Mouse (Mus musculus) left cerebral cortex, postnatal 10 days (tissue): ENCODE measurements around the gene Ppp1r12a. TPM values are rescaled to one million over a fixed set of nuclear protein-coding genes. Genes with fewer than 3 reads are reported as not detected.

Experiments used
- DNase-seq, 2 experiments: peaks; one replicate each; pipeline ENCODE4 v3.0.0; 2021 to 2022; ENCODE audit warnings: low spot score in 2 of 2, mixed read lengths in 1 of 2; ENCODE audit errors: extremely low spot score in 1 of 2
- intact Hi-C: fragments of 180-260 bp; cut with DNase I; formaldehyde crosslinking; loops from one replicate; pipeline ENCODE4 v1.15.1; 2025
- total RNA-seq, 2 experiments: library from RNA; stranded (reverse); gene quantifications; 2 replicates each; pipeline ENCODE4 v1.2.3; 2021

Ppp1r12a gene
- total RNA-seq, 2 experiments from 2014 or later, result 103 to 109 TPM

DNA sequence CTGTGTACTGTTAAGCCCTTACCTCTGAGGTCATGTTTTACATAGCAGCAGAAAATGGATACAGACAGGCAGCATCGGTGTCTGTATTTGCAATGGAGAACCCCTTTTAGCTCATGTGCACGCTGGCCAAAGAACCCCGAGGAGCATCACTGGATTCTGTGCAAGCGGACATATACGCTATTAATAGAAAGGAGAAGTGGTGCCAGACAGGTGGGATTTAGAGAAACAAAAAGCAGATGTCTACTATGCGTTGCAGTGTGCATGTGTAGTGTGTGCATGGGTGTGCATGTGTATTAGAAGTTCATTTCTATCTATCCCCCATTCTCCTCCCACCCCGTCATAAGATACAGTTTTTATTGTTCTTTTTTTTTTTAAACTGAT, 6.3 kb upstream of the Ppp1r12a start:
- DNase-seq, result no peak
- intact Hi-C loops, result no loop called here

DNA sequence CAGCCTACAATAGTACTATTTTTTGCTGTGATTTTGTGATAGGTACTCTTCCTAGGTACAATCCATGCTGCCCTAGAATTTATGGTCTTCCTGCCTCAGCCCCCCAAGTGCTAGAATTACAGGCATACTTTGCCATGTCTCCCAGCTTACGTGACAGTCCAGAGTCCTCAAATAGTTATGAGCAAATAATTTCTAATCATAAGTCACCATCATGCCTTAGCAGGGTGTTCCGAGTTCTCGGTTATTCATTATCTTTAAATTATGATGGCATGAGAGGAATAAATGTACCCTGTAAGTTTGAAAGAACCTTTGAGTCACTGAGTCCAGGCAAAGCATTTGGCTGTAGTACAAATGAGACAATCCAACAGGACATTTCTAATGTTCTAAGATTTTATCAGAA, 5.9 kb upstream of the Ppp1r12a start:
- DNase-seq, result no peak
- intact Hi-C loops, result no loop called here

DNA sequence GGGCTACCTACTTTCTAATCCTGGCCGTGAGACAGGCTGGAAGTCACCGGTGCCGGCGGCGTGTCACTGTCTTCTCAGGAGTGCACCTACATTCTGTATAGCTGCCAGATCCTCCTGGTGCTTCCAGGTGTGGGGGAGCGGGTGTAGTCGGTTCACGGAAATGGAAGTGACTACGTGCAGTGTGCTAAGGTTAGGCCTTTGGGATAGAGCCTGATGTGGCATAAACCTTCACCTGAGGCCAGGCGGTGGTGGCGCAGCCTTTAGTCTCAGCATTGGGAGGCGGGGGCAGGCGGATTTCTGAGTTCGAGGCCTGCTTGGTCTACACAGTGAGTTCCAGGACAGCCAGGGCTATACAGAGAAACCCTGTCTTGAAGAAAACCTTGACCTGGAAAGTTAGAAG, 3.0 kb upstream of the Ppp1r12a start:
- intact Hi-C loops, result no loop called here

DNA sequence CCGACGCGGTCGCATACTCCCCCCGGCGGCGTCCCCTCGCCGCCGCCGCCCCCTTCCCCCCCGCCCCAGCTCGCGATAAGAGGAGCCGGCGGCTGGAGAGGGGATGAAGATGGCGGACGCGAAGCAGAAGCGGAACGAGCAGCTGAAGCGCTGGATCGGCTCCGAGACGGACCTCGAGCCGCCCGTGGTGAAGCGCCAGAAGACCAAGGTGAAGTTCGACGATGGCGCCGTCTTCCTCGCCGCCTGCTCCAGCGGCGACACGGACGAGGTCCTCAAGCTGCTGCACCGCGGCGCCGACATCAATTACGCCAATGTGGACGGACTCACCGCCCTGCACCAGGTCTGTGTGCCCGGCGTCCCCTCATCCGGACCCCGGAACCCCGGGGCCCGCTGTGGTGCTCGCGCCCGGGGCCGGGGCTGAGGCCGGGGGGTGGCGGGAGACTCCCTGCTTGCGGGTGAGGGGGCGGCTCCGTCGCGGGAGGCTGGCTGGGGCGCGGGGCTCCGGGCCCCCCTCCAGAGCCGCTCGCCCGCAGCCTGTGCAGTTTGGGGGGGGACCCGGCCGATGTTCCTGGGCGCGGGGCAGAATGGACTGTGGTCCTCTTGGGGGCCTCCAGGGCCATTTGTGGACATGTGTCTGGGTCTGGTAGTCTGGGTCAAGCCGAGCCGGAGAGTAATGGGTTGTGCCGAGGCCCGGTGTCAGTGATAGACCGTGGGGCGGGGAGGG, 466 bp downstream of the Ppp1r12a start:
- DNase-seq, result peak; percentile 44 to 70
- intact Hi-C loops, result loop anchor here (2.0 to 10.0 kb wide), 3 partner anchors 72 to 230 kb away; no protein-coding TSS in a partner anchor

More for the DNA sequence above, 3.0 kb upstream of the Ppp1r12a start:
- DNase-seq, result no peak

DNA sequence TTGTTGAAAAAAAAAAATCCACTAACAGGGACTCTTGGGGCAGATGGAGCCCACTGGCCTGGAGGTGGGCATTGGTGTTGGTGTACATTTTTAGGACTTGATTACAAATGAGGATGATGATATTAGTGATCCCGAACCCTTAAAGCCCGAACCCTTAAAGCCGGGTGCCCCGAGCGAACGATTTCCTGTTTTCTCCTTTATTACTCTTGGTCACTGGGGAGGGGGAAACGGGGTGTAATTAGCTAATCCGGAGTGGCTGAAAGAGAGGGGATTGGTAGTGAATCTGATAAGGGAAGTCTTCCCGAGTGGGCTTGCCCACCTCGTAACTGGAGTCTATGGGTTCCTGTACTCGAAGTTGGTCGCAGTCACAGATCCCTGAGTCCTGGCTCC, 1.0 kb downstream of the Ppp1r12a start:
- intact Hi-C loops, result loop anchor here (2.0 to 10.0 kb wide), 3 partner anchors 72 to 231 kb away; no protein-coding TSS in a partner anchor
- peak in 1 of 2 experiments; percentile 29 for DNase-seq

DNA sequence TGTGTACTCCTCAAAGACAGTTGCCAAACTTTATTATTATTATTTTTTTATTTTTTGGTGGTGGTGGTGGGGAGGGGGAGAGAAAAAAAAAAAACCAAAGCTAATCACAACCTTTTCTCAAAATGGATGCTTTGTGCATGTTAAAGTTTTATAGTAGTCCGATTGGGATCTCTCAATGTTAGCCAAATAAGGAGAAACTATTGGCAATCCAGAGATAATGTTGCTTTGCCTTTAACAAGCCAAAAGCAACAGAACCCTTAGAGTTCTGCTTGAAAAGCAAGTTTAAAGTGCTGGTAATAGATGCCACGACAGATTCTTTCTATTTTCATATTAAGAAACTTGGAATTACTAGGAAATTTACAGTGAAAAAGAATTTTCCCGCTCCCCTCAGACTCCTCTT, 1.5 kb downstream of the Ppp1r12a start:
- DNase-seq, result no peak
- intact Hi-C loops, result loop anchor here (2.0 to 10.0 kb wide), 3 partner anchors 71 to 231 kb away; no protein-coding TSS in a partner anchor

DNA sequence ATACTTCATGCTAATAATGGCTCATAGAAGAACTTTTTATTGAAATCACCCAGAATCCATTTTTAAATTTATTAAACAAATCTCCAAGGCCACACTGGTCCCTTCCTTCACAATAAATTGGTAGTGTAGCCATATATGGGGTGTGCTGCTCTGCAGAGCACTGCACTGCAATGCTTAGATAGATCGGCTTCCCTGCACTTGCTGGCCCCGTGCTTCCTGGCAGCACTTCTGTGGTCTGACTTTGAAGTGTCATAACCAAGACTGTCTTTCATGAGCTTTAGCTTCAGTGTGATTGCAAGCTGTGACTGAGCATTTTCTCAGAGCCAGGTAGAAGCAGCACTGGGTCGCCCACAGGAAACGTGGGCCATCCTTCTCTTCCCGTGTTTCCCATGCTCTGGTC, 5.8 kb downstream of the Ppp1r12a start:
- intact Hi-C loops, result loop anchor here (10.0 kb wide), 1 partner anchor 67 kb away; no protein-coding TSS in a partner anchor
- no peak for DNase-seq

DNA sequence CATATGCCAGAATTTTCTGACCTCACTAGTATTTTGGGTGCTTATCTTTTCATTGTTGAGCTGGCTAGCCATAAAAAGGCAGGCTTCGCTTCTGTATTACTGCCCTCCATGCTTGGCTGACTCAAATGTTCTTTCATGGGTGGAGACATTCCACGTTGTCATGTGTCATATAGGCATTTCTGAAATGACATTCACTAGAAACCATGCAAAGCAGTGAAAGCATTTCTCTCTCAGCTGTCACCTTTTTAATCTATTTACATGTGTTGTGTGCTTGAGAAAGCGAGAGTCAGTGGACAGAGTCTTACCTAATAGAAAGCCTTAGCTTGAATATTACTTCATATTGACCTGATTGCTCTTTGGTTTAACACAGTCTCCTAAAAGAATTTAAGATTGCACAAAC, 8.8 kb downstream of the Ppp1r12a start:
- no peak for DNase-seq
- intact Hi-C loops, result no loop called here

DNA sequence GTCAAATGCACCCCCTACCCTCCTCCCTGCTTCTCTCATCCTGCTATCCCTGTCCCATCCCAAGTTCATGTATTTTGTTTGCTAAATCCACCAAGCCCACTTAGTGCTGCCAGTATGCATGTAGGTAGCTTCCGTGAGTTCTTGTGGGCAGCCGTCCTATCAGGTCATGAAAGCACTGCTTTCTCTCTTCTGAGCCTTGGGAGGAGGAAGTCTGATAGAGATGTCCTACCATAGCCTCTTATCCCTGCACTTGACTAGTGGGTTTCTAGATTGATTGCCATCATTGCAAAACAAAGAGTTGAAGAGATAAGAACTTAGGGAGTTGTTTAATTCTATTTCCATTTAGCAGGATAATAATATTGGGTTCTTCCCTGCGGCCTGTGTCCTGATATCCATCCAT, 9.6 kb downstream of the Ppp1r12a start:
- intact Hi-C loops, result no loop called here
- DNase-seq, result no peak

DNA sequence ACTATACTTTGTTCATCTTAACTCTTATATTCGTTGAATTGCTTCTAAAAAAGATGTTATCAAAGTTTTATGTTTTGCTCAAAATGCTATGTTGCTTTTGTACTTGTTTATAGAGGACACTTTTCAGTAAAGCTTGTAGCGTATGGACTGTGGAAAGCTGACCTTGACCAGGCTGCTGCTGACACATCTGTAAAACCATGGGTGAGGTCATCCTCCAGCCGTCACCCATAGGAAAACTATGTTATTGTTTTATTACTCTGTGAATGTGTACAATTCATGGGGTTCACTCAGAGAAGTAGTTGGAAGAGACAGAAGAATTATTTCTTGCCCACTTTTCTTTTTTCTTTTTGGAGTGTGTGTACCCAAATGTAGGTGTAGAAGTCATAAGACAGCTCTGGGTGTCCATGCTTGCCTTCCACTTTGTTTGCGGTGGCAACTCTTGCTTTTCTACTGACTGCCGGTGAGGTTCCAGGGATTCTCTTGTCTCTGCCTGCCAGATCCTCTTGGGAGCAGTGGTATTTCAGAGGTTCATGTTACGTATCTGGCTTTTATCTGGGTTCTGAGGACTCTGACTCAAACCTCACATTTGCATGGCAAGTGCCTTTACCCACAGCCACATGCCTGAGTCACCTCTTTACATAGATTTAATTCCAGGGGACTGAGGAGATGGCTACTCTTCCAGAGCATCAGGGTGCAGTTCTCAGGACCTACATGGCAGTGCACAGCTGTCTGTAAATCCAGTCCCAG, 11.0 kb downstream of the Ppp1r12a start:
- intact Hi-C loops, result no loop called here
- no peak for DNase-seq

DNA sequence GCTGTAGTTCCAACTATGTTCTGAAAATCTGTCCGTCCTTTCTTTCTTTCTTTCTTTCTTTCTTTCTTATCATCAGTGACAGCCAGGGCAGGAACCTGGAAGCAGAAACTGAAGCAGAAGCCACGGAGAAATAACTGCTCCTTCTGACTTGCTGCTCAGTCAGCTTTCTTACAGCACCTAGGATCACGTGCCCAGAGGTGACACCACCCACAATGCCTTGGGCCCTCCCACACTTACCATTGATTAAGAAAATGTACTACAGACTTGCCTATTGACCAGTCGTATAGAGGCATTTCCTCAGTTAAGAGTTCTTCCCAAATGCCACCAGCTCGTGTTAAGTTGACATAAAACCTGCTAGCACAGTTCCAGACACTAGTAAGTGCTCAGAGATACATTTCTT, 12.1 kb downstream of the Ppp1r12a start:
- intact Hi-C loops, result no loop called here
- DNase-seq, result no peak

DNA sequence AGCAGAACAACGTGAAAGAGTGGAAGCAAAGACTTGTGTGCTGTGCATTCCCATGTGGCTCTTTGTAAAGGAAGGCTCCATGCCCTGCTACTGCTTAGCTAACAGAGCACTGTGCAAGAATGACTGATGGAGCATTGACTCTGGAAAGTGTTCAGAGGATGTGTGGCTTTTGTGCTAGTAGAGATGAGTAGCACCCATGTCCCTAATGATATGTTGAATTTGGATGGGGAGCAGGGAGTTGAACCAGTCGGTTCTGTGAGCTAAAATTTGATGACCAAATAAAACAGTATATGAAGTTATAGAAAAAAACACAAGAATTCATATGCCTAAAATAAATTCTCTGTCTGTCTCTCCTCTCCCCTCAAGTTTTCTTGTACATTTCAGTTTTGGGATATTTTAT, 13.9 kb downstream of the Ppp1r12a start:
- intact Hi-C loops, result no loop called here
- DNase-seq, result no peak

DNA sequence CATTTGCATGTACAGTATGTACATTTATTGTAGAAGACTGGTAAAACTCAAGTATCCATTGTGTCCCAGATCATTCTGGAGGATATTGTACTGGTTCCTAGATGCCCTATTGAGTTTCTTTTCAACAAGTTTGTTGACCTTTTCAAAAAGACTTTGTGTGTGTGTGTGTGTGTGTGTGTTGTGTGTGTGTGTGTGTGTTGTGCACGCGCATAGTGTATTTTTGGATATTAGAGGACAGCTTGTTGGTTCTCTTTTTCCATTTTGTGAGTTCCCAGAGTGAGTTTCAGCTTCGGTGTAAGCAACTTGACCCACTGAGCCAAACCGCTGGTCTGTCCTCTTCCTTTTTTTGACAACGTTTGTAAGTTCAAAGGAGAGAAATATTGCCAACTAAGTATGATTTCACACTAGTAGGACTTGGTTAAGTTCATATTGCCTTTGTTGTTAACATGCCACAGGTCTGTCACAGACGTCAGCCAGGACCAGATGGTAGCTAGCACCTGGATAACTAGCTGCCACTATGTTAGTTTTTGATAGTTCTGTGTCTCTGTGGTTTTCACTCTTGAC, 16.4 kb downstream of the Ppp1r12a start:
- no peak for DNase-seq
- intact Hi-C loops, result no loop called here

DNA sequence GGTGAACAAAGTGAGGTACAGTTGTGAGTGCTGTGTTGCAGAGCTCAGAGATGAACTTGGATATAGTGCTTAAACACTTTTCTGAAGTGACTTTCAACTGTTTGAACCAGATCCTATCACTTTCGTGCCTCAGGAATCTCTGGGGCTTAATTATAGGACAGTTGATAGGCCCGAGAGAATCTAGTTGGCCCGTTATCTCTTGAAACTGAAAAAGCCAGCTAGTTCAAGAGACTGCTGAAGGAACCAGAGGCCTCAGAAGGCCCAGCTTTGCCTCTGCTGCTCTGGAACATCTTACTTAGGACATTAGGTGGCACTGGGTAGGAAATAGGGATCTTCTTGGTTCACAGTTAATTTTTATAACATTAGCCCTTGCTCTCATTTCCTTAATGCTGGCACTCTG, 17.4 kb downstream of the Ppp1r12a start:
- intact Hi-C loops, result no loop called here
- DNase-seq, result no peak

DNA sequence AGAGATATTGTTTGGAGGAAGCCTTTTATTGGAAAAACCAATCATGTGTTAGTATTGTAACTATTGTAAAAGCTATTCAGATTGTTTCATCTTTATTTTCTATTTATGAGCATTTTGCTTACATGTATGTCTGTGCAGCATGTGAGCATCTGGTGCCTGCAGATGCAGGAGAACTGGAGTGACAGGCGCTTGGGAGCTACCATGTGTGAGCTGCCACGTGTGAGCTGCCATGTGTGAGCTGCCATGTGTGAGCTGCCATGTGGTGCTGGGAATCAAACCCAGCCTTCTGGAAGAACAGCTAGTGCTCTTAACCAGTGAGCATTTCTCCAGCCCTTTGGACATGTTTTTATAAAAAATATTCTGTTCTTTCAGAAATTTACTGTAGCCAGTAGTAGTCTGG, 18.3 kb downstream of the Ppp1r12a start:
- intact Hi-C loops, result no loop called here
- no peak for DNase-seq

DNA sequence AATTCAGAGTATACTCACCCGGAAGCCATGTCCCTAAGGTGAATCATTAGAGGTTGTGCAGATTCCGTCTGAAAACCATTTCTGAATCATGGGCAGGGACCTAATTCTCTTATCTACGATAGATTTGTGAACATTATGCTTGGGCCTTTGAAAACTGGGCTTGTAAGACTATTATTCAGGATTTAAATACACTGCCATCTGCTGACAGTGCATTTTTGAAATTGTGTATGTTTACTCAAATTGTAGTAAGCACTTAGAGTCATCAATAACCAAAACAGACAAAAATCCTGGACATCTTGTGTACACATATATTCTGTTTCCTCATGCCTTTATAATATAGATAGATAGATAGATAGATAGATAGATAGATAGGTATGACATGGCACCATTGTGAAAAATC, 19.9 kb downstream of the Ppp1r12a start:
- intact Hi-C loops, result no loop called here
- no peak for DNase-seq

DNA sequence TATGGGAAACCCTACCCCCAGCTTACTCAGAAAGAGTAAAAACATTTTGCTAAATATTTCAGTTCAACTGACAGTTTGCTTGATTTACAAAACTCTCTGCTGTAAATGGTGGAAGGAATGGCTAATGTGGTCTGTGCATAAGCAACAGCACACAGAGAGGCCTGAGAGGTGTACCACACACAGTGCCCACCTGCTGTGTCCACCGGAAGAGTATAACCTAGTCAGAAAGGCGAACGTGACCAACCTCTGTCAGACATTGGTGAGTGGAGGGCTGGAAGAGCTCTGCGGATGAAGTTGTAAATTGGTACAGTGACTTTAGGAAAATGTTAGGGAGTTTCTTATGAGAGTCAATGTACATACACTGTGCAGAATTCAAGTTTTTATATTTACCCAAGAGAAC, 20.4 kb downstream of the Ppp1r12a start:
- intact Hi-C loops, result no loop called here
- no peak for DNase-seq

DNA sequence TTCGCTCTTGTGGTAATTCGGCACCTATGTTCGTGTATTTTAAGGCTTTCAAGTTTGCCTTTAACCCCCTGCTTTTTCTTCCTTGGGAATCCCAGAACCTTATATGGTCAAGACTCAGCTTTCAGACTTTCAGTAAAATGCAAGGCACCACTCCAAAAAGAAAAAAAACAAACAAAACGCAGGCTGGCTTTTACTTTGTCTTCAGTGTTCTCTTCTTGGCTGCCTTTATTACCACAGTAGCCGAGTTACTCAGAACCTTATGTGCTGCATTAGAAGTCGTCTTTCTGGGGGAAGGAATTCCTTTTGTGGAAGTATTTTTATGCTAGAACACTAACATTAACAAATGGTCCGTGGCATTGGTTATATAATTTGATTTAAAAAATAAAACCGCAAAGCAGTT, 22.8 kb downstream of the Ppp1r12a start:
- intact Hi-C loops, result no loop called here
- DNase-seq, result no peak

DNA sequence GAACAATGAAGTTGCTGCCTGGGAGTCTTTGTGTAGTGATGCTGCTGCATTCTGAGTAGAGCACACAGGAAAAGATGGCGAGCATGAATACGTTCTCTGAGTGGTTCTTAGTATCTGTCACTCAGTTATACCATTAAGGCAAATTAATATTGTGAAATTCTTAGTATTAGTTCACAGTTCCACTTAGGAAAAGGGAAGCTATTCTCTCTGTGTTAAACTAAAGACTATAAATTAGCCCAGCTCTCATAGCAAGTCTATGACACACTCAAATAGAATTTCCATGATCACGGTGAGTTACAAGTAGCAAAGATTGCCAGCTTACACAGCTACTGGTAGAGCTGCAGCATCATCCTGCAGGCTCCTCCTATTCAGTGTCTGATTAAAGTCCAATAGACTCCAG, 23.3 kb downstream of the Ppp1r12a start:
- no peak for DNase-seq
- intact Hi-C loops, result no loop called here

DNA sequence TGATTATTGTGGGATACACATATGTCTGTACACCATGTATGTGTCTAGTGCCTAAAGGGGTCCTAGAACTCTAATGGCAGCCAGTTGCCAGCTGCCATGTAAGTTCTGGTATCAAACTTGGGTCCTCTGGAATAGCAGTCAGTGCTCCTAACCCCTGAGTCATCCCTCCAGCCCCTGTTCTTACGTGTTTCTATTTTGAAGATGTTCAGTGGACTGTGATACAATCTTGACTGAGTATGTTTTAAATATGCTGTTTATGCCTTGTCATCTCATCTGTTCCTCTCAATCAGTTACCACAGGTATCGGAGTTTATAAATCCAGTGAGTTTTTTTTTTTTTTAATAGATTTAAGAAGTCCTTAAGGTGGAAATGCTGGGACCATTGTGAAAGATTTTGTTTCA, 27.3 kb downstream of the Ppp1r12a start:
- intact Hi-C loops, result no loop called here
- DNase-seq, result no peak
